Comparison of ENCODE assay signal across 8 mouse cellular contexts in genomic region chr11:100701301-100701700, GRCm38 (mm10). TPM values are rescaled to one million over a fixed set of nuclear protein-coding genes. Genes with fewer than 3 reads are reported as not detected.
DNase-seq lines count a peak whose midpoint lies in the region; ATAC-seq and TF ChIP-seq lines count a peak whose summit lies in the region.

No protein-coding gene starts in this region.

- ATAC-seq in heart, embryonic 13.5 days (ENCODE audit: extremely low read depth, insufficient number of reproducible peaks, low FRiP score, low TSS enrichment): no peak
- no peak for ATAC-seq in kidney, embryonic 16.5 days (ENCODE audit: low FRiP score, low TSS enrichment)

- 0 out of 2 replicates have a peak overlapping the region, but pooled peaks have one; percentile 21 for H3K9ac ChIP-seq in heart, embryonic 13.5 days
- H3K9ac ChIP-seq in kidney, embryonic 16.5 days (replicated peaks; ENCODE audit: low read length): 0 out of 2 replicates have a peak overlapping the region, but pooled peaks have one; percentile 42

- no peak overlapping the region for H3K27ac ChIP-seq in cerebellum, adult 2 months (ENCODE audit: insufficient read depth, low read length)
- no peak overlapping the region for H3K27ac ChIP-seq in heart, embryonic 13.5 days (replicated peaks)
- no peak overlapping the region for H3K27ac ChIP-seq in kidney, embryonic 16.5 days (ENCODE audit: low read length)

- WGBS in cerebellum, adult 2 months: 14% methylated on average over 14 of the region's 14 CpGs
- 6% methylated on average over 14 of the region's 14 CpGs for WGBS in heart, embryonic 13.5 days
- WGBS in kidney, embryonic 16.5 days: 2% methylated on average over 14 of the region's 14 CpGs

- no peaks in the 10 kb centered on the region for H3K4me1 ChIP-seq in cerebellum, adult 2 months (ENCODE audit: control insufficient read depth, insufficient read depth, low read length)
- H3K4me1 ChIP-seq in heart, embryonic 13.5 days: peaks cover 17% of the 10 kb centered on the region
- H3K4me1 ChIP-seq in kidney, embryonic 16.5 days (ENCODE audit: insufficient read depth, low read length): 0 out of 2 replicates have a peak, but pooled peaks cover 3% of the 10 kb centered on the region

- TF ChIP-seq CTCF in cerebellum, adult 2 months (IDR thresholded peaks at IDR 0.05; ENCODE audit: borderline replicate concordance, insufficient read depth, low read depth, low read length): no peak

- no peaks in the 10 kb centered on the region for H3K27me3 ChIP-seq in cerebellum, adult 2 months (ENCODE audit: control insufficient read depth, insufficient read depth, low read length)
- 0 out of 2 replicates have a peak, but pooled peaks cover 8% of the 10 kb centered on the region for H3K27me3 ChIP-seq in heart, embryonic 13.5 days (replicated peaks)
- no peaks in the 10 kb centered on the region for H3K27me3 ChIP-seq in kidney, embryonic 16.5 days (ENCODE audit: insufficient read depth, low read length)

- H3K36me3 ChIP-seq in heart, embryonic 13.5 days: peaks cover 22% of the 10 kb centered on the region
- H3K36me3 ChIP-seq in kidney, embryonic 16.5 days (ENCODE audit: insufficient read depth, low read length): peaks cover 17% of the 10 kb centered on the region; the same call in 1 of the 2 replicates

- peak overlapping the region; percentile 58 for H3K4me2 ChIP-seq in heart, embryonic 13.5 days
- peak overlapping the region; percentile 41 for H3K4me2 ChIP-seq in kidney, embryonic 16.5 days (replicated peaks; ENCODE audit: low read depth, low read length)

- no peaks in the 10 kb centered on the region for H3K9me3 ChIP-seq in heart, embryonic 13.5 days
- no peaks in the 10 kb centered on the region for H3K9me3 ChIP-seq in kidney, embryonic 16.5 days (ENCODE audit: low read length)

- TF ChIP-seq POLR2A in cerebellum, adult 2 months (IDR thresholded peaks at IDR 0.05; ENCODE audit: borderline replicate concordance, insufficient read depth, low read length): no peak

- DNase-seq in cerebellum, adult 2 months: no peak
- DNase-seq in cerebellum, adult 9-11 months: no peak
- peak; percentile 59 for DNase-seq in embryo, embryonic 11 days
- peak; percentile 73 for DNase-seq in lung, postnatal 14 days
- peak; percentile 71 to 80 for DNase-seq in spleen, postnatal 36 days (ENCODE audit: low spot score in 2 of 2)
- DNase-seq in cerebellum, adult 9-10 months: no peak

- H3K4me3 ChIP-seq in cerebellum, adult 2 months (replicated peaks; ENCODE audit: insufficient read depth, low read depth, low read length): peak overlapping the region; percentile 11
- peak overlapping the region; percentile 36 for H3K4me3 ChIP-seq in heart, embryonic 13.5 days
- H3K4me3 ChIP-seq in kidney, embryonic 16.5 days (ENCODE audit: low read length): peak overlapping the region; percentile 26

RNA-seq across cellular contexts. Expression of gene Dhx58, which starts 2.8 kb away (rescaled TPM):
- polyA plus RNA-seq in cerebellum, adult 2 months (2012; rRNA removed): 3.6 and 5.1 TPM in 2 replicates
- 1.5 and 1.9 TPM in 2 replicates for polyA plus RNA-seq in heart, embryonic 13.5 days (2015; fragmentation: Nextera tagmentation; extraction: Ambion mirVana)
- 2.6 and 3.2 TPM in 2 replicates for polyA plus RNA-seq in kidney, embryonic 16.5 days (2015; fragmentation: Nextera tagmentation; extraction: Ambion mirVana)

RNA-seq across cellular contexts. Expression of gene Zfp385c, which starts 9.0 kb away (rescaled TPM):
- polyA plus RNA-seq in cerebellum, adult 2 months (2012; rRNA removed): 56.5 and 75.2 TPM in 2 replicates
- polyA plus RNA-seq in heart, embryonic 13.5 days (2015; fragmentation: Nextera tagmentation; extraction: Ambion mirVana): 0.09 and 0.51 TPM in 2 replicates
- polyA plus RNA-seq in kidney, embryonic 16.5 days (2015; fragmentation: Nextera tagmentation; extraction: Ambion mirVana): 0.32 and 0.69 TPM in 2 replicates

RNA-seq across cellular contexts. Expression of gene Kat2a, which starts 11.0 kb away (rescaled TPM):
- polyA plus RNA-seq in cerebellum, adult 2 months (2012; rRNA removed): 55.2 and 56.4 TPM in 2 replicates
- polyA plus RNA-seq in heart, embryonic 13.5 days (2015; fragmentation: Nextera tagmentation; extraction: Ambion mirVana): 33.4 and 34.7 TPM in 2 replicates
- 62.4 and 63.7 TPM in 2 replicates for polyA plus RNA-seq in kidney, embryonic 16.5 days (2015; fragmentation: Nextera tagmentation; extraction: Ambion mirVana)

RNA-seq across cellular contexts. Expression of gene Hspb9, which starts 12.3 kb away (rescaled TPM):
- polyA plus RNA-seq in cerebellum, adult 2 months (2012; rRNA removed): not detected in 2 replicates
- 0.21 TPM in 1 of 2 replicates, not detected in the other for polyA plus RNA-seq in heart, embryonic 13.5 days (2015; fragmentation: Nextera tagmentation; extraction: Ambion mirVana)
- 0.33 TPM in 1 of 2 replicates, not detected in the other for polyA plus RNA-seq in kidney, embryonic 16.5 days (2015; fragmentation: Nextera tagmentation; extraction: Ambion mirVana)

RNA-seq across cellular contexts. Expression of gene Rab5c, which starts 36.7 kb away (rescaled TPM):
- polyA plus RNA-seq in cerebellum, adult 2 months (2012; rRNA removed): 186 and 187 TPM in 2 replicates
- polyA plus RNA-seq in heart, embryonic 13.5 days (2015; fragmentation: Nextera tagmentation; extraction: Ambion mirVana): 13.4 and 13.6 TPM in 2 replicates
- polyA plus RNA-seq in kidney, embryonic 16.5 days (2015; fragmentation: Nextera tagmentation; extraction: Ambion mirVana): 41.9 and 47.1 TPM in 2 replicates

Comparison
In these comparisons a context has a peak if more than half of its experiments do, and no peak if none do; other contexts are left out.
1. DNase-seq: peak in embryo, embryonic 11 days (single experiment), lung, postnatal 14 days (single experiment) and spleen, postnatal 36 days (2 of 2); none in cerebellum, adult 2 months (0 of 2), cerebellum, adult 9-11 months (single experiment) and cerebellum, adult 9-10 months (single experiment).
2. RNA of gene Zfp385c, which starts 9.0 kb away (polyA plus RNA-seq): 56.5 to 75.2 TPM in cerebellum, adult 2 months; 0.09 to 0.51 TPM in heart, embryonic 13.5 days and 0.32 to 0.69 TPM in kidney, embryonic 16.5 days; every median in the first group is over 10 times any median in the second.
3. Peak in every context shown above with its lines, with median percentiles within 50 percentile points of each other: H3K4me3 ChIP-seq.